Mouse (Mus musculus) kidney, embryonic 15.5 days (tissue): ENCODE measurements around the gene Sptbn4. TPM values are rescaled to one million over a fixed set of nuclear protein-coding genes. Genes with fewer than 3 reads are reported as not detected.
A peak's percentile ranks its signal among the peaks of the same experiment; 100 is the strongest.
"Not testable (repeated sequence)": the region's sequence is repeated elsewhere in the genome, so short reads cannot be mapped to it uniquely, and the experiment has no call there.

Experiments
- ATAC-seq: fragments of 200-750 bp; cut with Nextera tagmentation; replicated peaks from 2 replicates; pipeline ENCODE4 v1.8.0; 2017; ENCODE audit warnings: moderate TSS enrichment; ENCODE audit not compliant: low FRiP score
- H3K27ac ChIP-seq: fragments of 300-500 bp; sonication (generic); 2 replicates; pipeline ENCODE4 v1.5.1; 2015; ENCODE audit warnings: mild to moderate bottlenecking, inconsistent platforms
- H3K27me3 ChIP-seq: fragments of 300-500 bp; sonication (generic); 2 replicates; pipeline ENCODE4 v1.6.1; 2015; ENCODE audit warnings: inconsistent platforms
- H3K36me3 ChIP-seq: fragments of 300-500 bp; sonication (generic); 2 replicates; pipeline ENCODE4 v1.6.1; 2015; ENCODE audit warnings: inconsistent platforms
- H3K4me1 ChIP-seq: fragments of 300-500 bp; sonication (generic); 2 replicates; pipeline ENCODE4 v1.6.1; 2015; ENCODE audit warnings: inconsistent platforms
- H3K4me2 ChIP-seq: fragments of 300-500 bp; sonication (generic); 2 replicates; pipeline ENCODE4 v1.6.1; 2015; ENCODE audit warnings: moderate library complexity, mild to moderate bottlenecking, inconsistent platforms
- H3K4me3 ChIP-seq: fragments of 300-500 bp; sonication (generic); replicated peaks from 2 replicates; pipeline ENCODE4 v1.5.1; 2015; ENCODE audit warnings: mild to moderate bottlenecking, inconsistent platforms
- H3K9ac ChIP-seq: fragments of 300-500 bp; sonication (generic); 2 replicates; pipeline ENCODE4 v1.6.1; 2015; ENCODE audit warnings: mild to moderate bottlenecking, inconsistent platforms
- H3K9me3 ChIP-seq: fragments of 300-500 bp; sonication (generic); replicated peaks from 2 replicates; pipeline ENCODE4 v1.6.1; 2016; ENCODE audit warnings: inconsistent platforms
- WGBS: fragments of 180-500 bp; shearing (Covaris S2); methylation state at CpG from one replicate; pipeline ENCODE4 v1.1.7; 2015; ENCODE audit warnings: mixed read lengths; 5-methylcytosine and 5-hydroxymethylcytosine counted together
- polyA plus RNA-seq: library from polyadenylated mRNA; unstranded; fragments of >200 nt; fragmentation: Nextera tagmentation; extraction: Ambion mirVana; gene quantifications from 2 replicates; pipeline ENCODE4 v1.2.1, GENCODE M21; 2015

The Sptbn4 gene
- 0.27 and 0.39 TPM in 2 replicates for polyA plus RNA-seq

GRCm38 (mm10) chr7:27447419-27448286 lies at the start of gene Sptbn4, which contains the start of gene Blvrb:
Gene Sptbn4, minus strand, starts transcription at chr7:27447686.
Gene Blvrb, plus strand, starts transcription at chr7:27447978.
- H3K27ac ChIP-seq: peak within 1 kb of the TSS; percentile 49; the same call in 1 of the 2 replicates
- WGBS: 1% methylated on average over 54 of the region's 54 CpGs

GRCm38 (mm10) chr7:27494659-27495367 lies 47.3 kb upstream of the Sptbn4 start:
- not testable (repeated sequence) for H3K36me3 ChIP-seq, H3K9ac ChIP-seq, H3K9me3 ChIP-seq, H3K4me3 ChIP-seq, H3K4me2 ChIP-seq, H3K27me3 ChIP-seq, ATAC-seq, H3K27ac ChIP-seq
- peaks cover 30% of the 10 kb centered on the region for H3K4me1 ChIP-seq
- WGBS: 88% methylated on average over 9 of the region's 9 CpGs

More at GRCm38 (mm10) chr7:27447419-27448286, at the start of gene Sptbn4, which contains the start of gene Blvrb:
- peak within 1 kb of the TSS; percentile 73 for H3K9ac ChIP-seq
- peak within 1 kb of the TSS; percentile 59 for H3K4me3 ChIP-seq
- no peaks in the 10 kb centered on the region for H3K36me3 ChIP-seq
- no peaks in the 10 kb centered on the region for H3K9me3 ChIP-seq
- H3K4me2 ChIP-seq: peak within 1 kb of the TSS; percentile 100
- ATAC-seq: peak; percentile 96
- peaks cover 21% of the 10 kb centered on the region for H3K4me1 ChIP-seq
- peaks cover 31% of the 10 kb centered on the region for H3K27me3 ChIP-seq

- no peak for ATAC-seq
- H3K27ac ChIP-seq: no peak overlapping the region
- no peaks in the 10 kb centered on the region for H3K27me3 ChIP-seq
- 78% methylated on average over 5 of the region's 5 CpGs for WGBS
- no peak overlapping the region for H3K4me3 ChIP-seq
- H3K36me3 ChIP-seq: peaks cover 9% of the 10 kb centered on the region
- no peaks in the 10 kb centered on the region for H3K9me3 ChIP-seq
- H3K9ac ChIP-seq: no peak overlapping the region
- peaks cover 44% of the 10 kb centered on the region for H3K4me1 ChIP-seq
- H3K4me2 ChIP-seq: no peak overlapping the region
Observed at GRCm38 (mm10) chr7:27493450-27493849, 46.0 kb upstream of the Sptbn4 start.

- 69% methylated on average over 3 of the region's 3 CpGs for WGBS
- ATAC-seq: no peak
- Histone ChIP-seq H3K4me3 (no peak overlapping the region), H3K27ac (no peak overlapping the region), H3K9ac (no peak overlapping the region), H3K9me3 (no peaks in the 10 kb centered on the region), H3K27me3 (no peaks in the 10 kb centered on the region), H3K36me3 (peaks cover 9% of the 10 kb centered on the region), H3K4me2 (no peak overlapping the region), H3K4me1 (peaks cover 48% of the 10 kb centered on the region)
Observed at GRCm38 (mm10) chr7:27493022-27493421, 45.5 kb upstream of the Sptbn4 start.

- Histone ChIP-seq H3K9ac (no peak overlapping the region), H3K4me2 (no peak overlapping the region), H3K27me3 (no peaks in the 10 kb centered on the region), H3K27ac (peak overlapping the region; percentile 97), H3K4me3 (no peak overlapping the region), H3K9me3 (no peaks in the 10 kb centered on the region), H3K4me1 (peaks cover 46% of the 10 kb centered on the region), H3K36me3 (peaks cover 9% of the 10 kb centered on the region)
- ATAC-seq: no peak
- WGBS: 75% methylated on average over 7 of the region's 7 CpGs
Observed at GRCm38 (mm10) chr7:27491856-27492255, 44.4 kb upstream of the Sptbn4 start.

- Histone ChIP-seq H3K4me1 (peaks cover 46% of the 10 kb centered on the region), H3K27me3 (no peaks in the 10 kb centered on the region), H3K36me3 (peaks cover 9% of the 10 kb centered on the region), H3K4me2 (peak overlapping the region; percentile 64), H3K27ac (peak overlapping the region; percentile 97), H3K9me3 (no peaks in the 10 kb centered on the region), H3K9ac (peak overlapping the region; percentile 49), H3K4me3 (peak overlapping the region; percentile 40)
- WGBS: 0% methylated on average over 30 of the region's 33 CpGs
- peak; percentile 86 for ATAC-seq
Observed at GRCm38 (mm10) chr7:27490543-27491329, 43.2 kb upstream of the Sptbn4 start.

- Histone ChIP-seq H3K27me3 (no peaks in the 10 kb centered on the region), H3K4me3 (peak overlapping the region; percentile 40), H3K36me3 (peaks cover 9% of the 10 kb centered on the region), H3K4me1 (peaks cover 50% of the 10 kb centered on the region), H3K9ac (peak overlapping the region; percentile 49), H3K9me3 (no peaks in the 10 kb centered on the region), H3K4me2 (peak overlapping the region; percentile 64), H3K27ac (peak overlapping the region; percentile 97)
- ATAC-seq: no peak
- 13% methylated on average over 4 of the region's 4 CpGs for WGBS
Observed at GRCm38 (mm10) chr7:27490227-27490542, 42.7 kb upstream of the Sptbn4 start.

- peak overlapping the region; percentile 64; the same call in 1 of the 2 replicates for H3K4me2 ChIP-seq
- peak overlapping the region; percentile 97 for H3K27ac ChIP-seq
- WGBS: 90% methylated on average over 25 of the region's 25 CpGs
- no peaks in the 10 kb centered on the region for H3K9me3 ChIP-seq
- H3K9ac ChIP-seq: no peak overlapping the region
- H3K4me1 ChIP-seq: peaks cover 50% of the 10 kb centered on the region
- no peak for ATAC-seq
- no peaks in the 10 kb centered on the region for H3K27me3 ChIP-seq
- H3K36me3 ChIP-seq: peaks cover 9% of the 10 kb centered on the region
- no peak overlapping the region for H3K4me3 ChIP-seq
Observed at GRCm38 (mm10) chr7:27489270-27489869, 41.9 kb upstream of the Sptbn4 start.

GRCm38 (mm10) chr7:27487740-27488268 lies 40.3 kb upstream of the Sptbn4 start:
- Histone ChIP-seq H3K27ac (peak overlapping the region; percentile 99), H3K36me3 (peaks cover 9% of the 10 kb centered on the region), H3K9me3 (no peaks in the 10 kb centered on the region), H3K4me1 (peaks cover 50% of the 10 kb centered on the region), H3K9ac (peak overlapping the region; percentile 74), H3K4me2 (peak overlapping the region; percentile 74), H3K4me3 (peak overlapping the region; percentile 81), H3K27me3 (no peaks in the 10 kb centered on the region)
- ATAC-seq: no peak
- WGBS: 1% methylated on average over 13 of the region's 13 CpGs

- peak within 1 kb of the TSS; percentile 81 for H3K4me3 ChIP-seq
- peaks cover 9% of the 10 kb centered on the region for H3K36me3 ChIP-seq
- H3K4me1 ChIP-seq: peaks cover 54% of the 10 kb centered on the region
- H3K9ac ChIP-seq: peak within 1 kb of the TSS; percentile 74
- peak within 1 kb of the TSS; percentile 99 for H3K27ac ChIP-seq
- H3K9me3 ChIP-seq: no peaks in the 10 kb centered on the region
- peak within 1 kb of the TSS; percentile 74 for H3K4me2 ChIP-seq
- H3K27me3 ChIP-seq: no peaks in the 10 kb centered on the region
- under 1% methylated on average over 73 of the region's 80 CpGs for WGBS
- peak; percentile 92 for ATAC-seq
Observed at GRCm38 (mm10) chr7:27486770-27487697, 39.5 kb upstream of the Sptbn4 start, which contains the start of gene Sertad1. Gene Sertad1, plus strand, starts transcription at chr7:27486910.
